Mouse (Mus musculus): ENCODE data around the gene Cox6a2. TPM values are rescaled to one million over a fixed set of nuclear protein-coding genes. Genes with fewer than 3 reads are reported as not detected.

Gene Cox6a2
- polyA plus RNA-seq, 1 experiment from 2014 or later = not detected

DNA sequence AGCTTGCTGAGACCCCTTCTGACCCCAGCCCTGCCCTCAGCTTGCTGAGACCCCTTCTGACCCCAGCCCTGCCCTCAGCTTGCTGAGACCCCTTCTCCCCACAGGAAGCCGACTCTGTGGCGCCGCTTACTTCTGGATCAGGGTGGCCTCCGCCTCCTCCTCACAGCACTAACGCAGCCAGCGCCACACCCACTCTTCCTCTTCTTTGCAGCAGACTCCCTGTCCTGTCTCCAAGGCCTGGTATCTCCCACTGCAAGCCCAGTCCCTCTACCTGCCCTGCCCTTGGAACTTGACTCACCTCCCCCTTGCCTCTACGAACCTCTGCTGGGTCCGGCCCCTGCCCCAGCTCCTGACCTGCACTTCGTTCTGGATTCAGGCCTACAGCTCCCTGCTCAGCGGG lies 37.7 kb upstream of the Cox6a2 start:
- Histone ChIP-seq H3K4me3 (no peak overlapping the region), H3K4me2 (no peak overlapping the region), H3K27ac (no peak overlapping the region), H3K36me3 (ENCODE audit: poor library complexity, severe bottlenecking) (peaks cover 50% of the 10 kb centered on the region), H3K9me3 (replicated peaks) (no peaks in the 10 kb centered on the region), H3K27me3 (no peaks in the 10 kb centered on the region), H3K4me1 (peaks cover 18% of the 10 kb centered on the region), H3K9ac (no peak overlapping the region)
- ATAC-seq = no peak
- WGBS = 59% methylated on average over 10 of the region's 10 CpGs

DNA sequence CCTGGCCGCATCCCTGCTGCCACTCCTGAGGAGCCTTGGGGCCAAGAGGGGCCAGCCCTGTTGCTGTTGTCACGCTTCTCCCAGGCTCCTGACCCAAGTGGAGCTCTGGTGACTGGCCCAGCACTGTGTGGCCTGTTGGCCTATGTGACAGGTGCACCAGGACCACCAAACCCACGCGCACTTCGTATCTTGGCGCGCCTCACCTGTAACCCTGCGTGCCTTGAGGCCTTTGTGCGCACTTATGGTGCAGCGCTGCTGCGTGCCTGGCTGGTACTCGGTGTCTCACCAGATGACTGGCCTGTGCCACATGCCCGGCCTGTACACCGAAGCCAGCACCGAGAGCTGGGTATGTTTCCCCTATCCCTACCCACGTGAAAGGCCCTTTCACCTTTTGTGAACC lies 36.1 kb upstream of the Cox6a2 start:
- ATAC-seq = no peak
- no peak overlapping the region for H3K27ac ChIP-seq
- H3K27me3 ChIP-seq = no peaks in the 10 kb centered on the region
- H3K4me1 ChIP-seq = peaks cover 22% of the 10 kb centered on the region
- H3K36me3 ChIP-seq (ENCODE audit: poor library complexity, severe bottlenecking) = peaks cover 50% of the 10 kb centered on the region
- no peaks in the 10 kb centered on the region for H3K9me3 ChIP-seq (replicated peaks)
- no peak overlapping the region for H3K4me2 ChIP-seq
- no peak overlapping the region for H3K4me3 ChIP-seq
- H3K9ac ChIP-seq = no peak overlapping the region
- 95% methylated on average over 16 of the region's 16 CpGs for WGBS

DNA sequence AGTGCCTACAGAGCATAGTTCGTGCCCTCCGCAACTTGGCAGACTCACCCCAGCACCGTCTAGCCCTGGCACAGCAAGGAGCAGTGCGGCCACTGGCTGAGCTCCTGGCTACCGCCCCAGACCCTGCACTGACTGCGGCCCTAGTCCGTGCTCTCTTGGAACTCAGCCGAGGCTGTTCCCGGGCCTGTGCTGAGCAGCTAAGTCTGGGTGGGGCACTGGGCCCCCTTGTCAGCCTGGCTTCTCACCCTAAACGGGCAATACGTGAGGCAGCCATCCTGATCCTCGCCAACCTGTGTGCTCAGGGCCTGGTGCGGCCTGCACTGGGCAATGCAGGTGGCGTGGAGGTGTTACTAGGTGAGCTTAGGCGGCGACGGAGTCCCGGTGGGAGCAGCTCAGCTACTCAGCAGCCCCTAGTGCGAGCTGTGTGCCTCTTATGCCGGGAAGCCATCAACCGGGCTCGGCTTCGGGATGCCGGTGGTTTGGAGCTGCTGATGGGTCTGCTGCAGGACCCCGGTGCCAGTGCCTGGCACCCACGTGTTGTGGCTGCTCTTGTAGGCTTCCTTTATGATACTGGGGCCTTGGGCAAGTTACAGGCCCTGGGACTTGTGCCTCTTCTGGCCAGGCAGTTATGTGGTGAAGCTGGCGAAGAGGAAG lies 34.1 kb upstream of the Cox6a2 start:
- no peak overlapping the region for H3K9ac ChIP-seq
- H3K36me3 ChIP-seq (ENCODE audit: poor library complexity, severe bottlenecking) = peaks cover 50% of the 10 kb centered on the region
- H3K9me3 ChIP-seq (replicated peaks) = no peaks in the 10 kb centered on the region

DNA sequence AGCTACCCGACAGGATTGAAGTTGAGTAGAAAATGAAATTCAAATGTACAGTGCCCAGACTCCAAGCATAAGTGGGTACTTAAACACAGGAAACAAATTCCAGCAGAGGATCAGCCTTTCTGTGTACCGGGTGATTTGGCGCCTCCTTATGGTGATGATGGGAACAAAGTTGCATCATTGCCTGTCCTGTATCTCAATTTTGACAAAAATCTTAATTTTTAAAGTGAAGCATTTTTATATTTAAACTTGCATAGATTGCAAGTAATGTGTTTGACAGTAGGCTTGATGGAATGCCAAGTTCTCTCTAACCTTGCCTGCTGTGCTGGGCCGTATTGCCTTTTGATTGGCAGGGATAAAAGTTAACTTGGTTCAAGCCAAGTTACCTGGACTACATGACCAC lies 32.8 kb upstream of the Cox6a2 start:
- Histone ChIP-seq H3K27me3 (no peaks in the 10 kb centered on the region), H3K36me3 (ENCODE audit: poor library complexity, severe bottlenecking) (peaks cover 37% of the 10 kb centered on the region), H3K4me1 (peaks cover 17% of the 10 kb centered on the region), H3K27ac (peak overlapping the region; percentile 63; the same call in 1 of the 2 replicates), H3K4me2 (peak overlapping the region; percentile 52), H3K9me3 (replicated peaks) (no peaks in the 10 kb centered on the region), H3K9ac (no peak overlapping the region), H3K4me3 (peak overlapping the region; percentile 70)
- ATAC-seq = no peak
- 19% methylated on average over 4 of the region's 4 CpGs for WGBS

More for the DNA sequence above, 34.1 kb upstream of the Cox6a2 start:
- H3K4me3 ChIP-seq = no peak overlapping the region
- WGBS = 95% methylated on average over 27 of the region's 27 CpGs
- H3K27me3 ChIP-seq = no peaks in the 10 kb centered on the region
- H3K4me2 ChIP-seq = no peak overlapping the region
- no peak overlapping the region for H3K27ac ChIP-seq
- H3K4me1 ChIP-seq = peaks cover 17% of the 10 kb centered on the region
- no peak for ATAC-seq

DNA sequence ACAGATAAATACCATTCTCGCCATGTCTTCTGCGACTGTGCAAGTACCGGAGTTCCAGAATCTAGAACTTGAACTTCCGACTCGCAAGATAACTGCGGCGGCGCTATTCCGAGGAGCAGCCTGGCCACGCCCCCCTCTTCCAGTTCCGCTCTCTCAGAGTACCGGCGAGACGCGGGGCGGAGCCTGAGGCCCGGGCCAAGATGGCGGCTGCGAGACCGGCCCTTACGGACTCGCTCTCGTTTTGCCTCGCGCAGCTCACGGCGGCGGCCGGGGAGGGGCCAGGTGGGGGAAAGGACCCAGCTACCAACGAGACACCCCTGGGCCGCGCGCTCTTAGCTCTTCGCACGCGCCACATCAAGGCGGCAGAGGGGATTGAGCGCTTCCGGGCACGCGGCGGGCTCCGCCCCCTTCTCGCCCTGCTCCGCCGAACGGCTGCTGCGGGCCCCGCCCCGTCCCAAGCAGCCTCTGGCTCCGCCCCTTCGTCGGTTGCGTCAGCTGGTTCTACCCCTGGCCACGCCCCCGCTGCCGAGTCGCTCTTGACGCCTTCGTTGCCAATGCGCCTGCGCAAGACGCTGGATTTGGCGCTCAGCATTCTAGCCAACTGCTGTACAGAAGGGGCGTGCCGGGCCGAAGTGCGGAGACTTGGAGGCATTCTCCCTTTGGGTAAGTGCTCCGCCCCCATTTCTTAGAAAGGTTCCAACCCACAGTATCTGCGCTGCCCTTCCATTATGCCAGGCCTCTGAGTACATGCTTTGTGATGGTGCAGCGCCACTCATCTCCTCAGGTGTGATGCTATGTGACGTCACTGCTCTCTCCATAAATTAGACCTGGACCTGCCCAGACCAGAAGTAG lies 32.0 kb upstream of the Cox6a2 start, which contains the start of gene 9130023H24Rik:
TSS of gene 9130023H24Rik (minus strand) at position 105 of the 852 bp plus-strand sequence.
- Histone ChIP-seq H3K27me3 (no peaks in the 10 kb centered on the region), H3K9ac (peak within 1 kb of the TSS; percentile 75), H3K27ac (peak within 1 kb of the TSS; percentile 95), H3K4me2 (peak within 1 kb of the TSS; percentile 85), H3K4me3 (peak within 1 kb of the TSS; percentile 70), H3K9me3 (replicated peaks) (no peaks in the 10 kb centered on the region), H3K4me1 (peaks cover 17% of the 10 kb centered on the region), H3K36me3 (ENCODE audit: poor library complexity, severe bottlenecking) (peaks cover 33% of the 10 kb centered on the region)
- WGBS = under 1% methylated on average over 68 of the region's 72 CpGs
- ATAC-seq = peak; percentile 93

DNA sequence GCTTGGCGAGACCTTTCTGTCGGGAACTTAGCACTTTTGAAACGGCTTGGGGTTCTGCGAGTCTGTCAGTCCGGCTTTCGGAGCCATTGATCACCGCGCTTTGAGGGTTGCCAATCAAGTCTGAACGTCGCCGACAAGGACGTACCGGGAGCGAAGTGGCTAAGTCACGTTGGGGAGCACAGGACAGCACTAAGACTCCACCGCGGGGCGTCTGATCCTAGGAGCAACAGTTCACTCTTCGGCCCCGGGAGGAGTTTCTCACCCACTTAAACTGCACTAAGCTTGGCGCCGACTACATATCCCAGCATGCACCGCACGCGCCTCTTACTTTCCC lies 31.4 kb upstream of the Cox6a2 start:
- WGBS = under 1% methylated on average over 25 of the region's 25 CpGs
- Histone ChIP-seq H3K4me2 (peak overlapping the region; percentile 85), H3K4me1 (peaks cover 17% of the 10 kb centered on the region), H3K4me3 (peak overlapping the region; percentile 70), H3K27me3 (no peaks in the 10 kb centered on the region), H3K9ac (peak overlapping the region; percentile 75), H3K9me3 (replicated peaks) (no peaks in the 10 kb centered on the region), H3K27ac (peak overlapping the region; percentile 95), H3K36me3 (ENCODE audit: poor library complexity, severe bottlenecking) (peaks cover 28% of the 10 kb centered on the region)
- ATAC-seq = no peak

DNA sequence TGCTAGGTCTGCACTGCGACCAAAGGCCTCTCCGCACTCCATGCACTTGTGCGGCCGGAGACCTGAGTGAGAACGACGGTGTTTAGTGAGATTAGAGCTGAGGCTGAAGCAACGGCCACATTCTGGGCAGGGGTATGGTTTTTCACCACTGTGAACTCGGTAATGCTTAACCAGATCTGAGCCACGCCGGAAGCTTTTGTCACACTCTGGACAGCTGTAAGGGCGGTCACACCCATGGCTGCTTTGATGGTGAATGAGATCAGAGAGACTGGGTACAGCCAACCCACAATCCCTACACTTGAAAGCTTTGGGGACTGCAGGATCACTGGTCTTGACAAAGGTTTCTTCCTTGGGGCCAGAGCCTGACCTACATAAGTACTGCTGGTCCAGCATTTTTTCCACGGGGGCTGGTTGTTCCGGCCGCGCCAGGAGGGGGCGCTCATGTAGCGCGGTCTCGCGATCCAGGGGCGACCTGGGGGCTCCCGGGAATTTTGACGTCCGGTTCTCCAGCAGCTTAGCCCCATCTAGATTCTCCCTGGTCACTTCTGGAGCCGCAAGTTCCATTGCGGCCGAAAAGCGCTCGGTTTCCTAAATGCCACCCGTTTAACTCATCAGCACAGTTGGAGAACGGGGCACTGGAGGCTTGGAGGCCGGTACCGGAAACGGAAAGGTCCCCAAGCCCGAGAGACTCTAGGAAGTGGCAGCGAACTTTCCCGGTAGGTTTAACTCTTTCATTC lies 30.8 kb upstream of the Cox6a2 start, which contains the start of gene Armc5:
TSS of gene Armc5 (plus strand) at position 487 of the 737 bp plus-strand sequence.
- Histone ChIP-seq H3K4me1 (peaks cover 17% of the 10 kb centered on the region), H3K9me3 (replicated peaks) (no peaks in the 10 kb centered on the region), H3K9ac (peak within 1 kb of the TSS; percentile 75), H3K27me3 (no peaks in the 10 kb centered on the region), H3K4me2 (peak within 1 kb of the TSS; percentile 85), H3K4me3 (peak within 1 kb of the TSS; percentile 70), H3K36me3 (ENCODE audit: poor library complexity, severe bottlenecking) (peaks cover 23% of the 10 kb centered on the region), H3K27ac (peak within 1 kb of the TSS; percentile 95)
- peak; percentile 39 for ATAC-seq
- 26% methylated on average over 37 of the region's 37 CpGs for WGBS

DNA sequence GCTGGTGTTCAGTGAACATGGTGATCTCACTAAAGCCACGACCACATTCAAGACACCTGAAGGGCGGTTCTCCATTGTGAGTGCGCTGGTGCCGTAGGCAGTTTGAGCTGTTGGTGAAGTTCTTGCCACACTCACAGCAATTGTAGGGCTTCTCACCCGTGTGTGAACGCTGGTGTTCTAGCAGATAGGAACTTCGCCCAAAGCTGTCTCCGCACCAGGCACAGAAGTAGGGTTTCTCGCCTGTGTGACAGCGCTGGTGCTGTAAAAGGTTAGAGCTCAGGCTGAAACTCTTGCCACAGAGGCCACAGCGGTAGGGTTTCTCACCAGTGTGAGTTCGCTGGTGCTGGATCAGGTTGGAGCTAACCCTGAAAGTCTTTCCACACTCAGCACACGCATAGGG lies 30.2 kb upstream of the Cox6a2 start:
- Histone ChIP-seq H3K4me3 (peak overlapping the region; percentile 70; the same call in 1 of the 2 replicates), H3K4me1 (peaks cover 17% of the 10 kb centered on the region), H3K9ac (no peak overlapping the region), H3K4me2 (peak overlapping the region; percentile 85; the same call in 1 of the 2 replicates), H3K27ac (no peak overlapping the region), H3K27me3 (no peaks in the 10 kb centered on the region), H3K36me3 (ENCODE audit: poor library complexity, severe bottlenecking) (peaks cover 17% of the 10 kb centered on the region), H3K9me3 (replicated peaks) (no peaks in the 10 kb centered on the region)
- WGBS = 94% methylated on average over 13 of the region's 13 CpGs
- ATAC-seq = no peak

DNA sequence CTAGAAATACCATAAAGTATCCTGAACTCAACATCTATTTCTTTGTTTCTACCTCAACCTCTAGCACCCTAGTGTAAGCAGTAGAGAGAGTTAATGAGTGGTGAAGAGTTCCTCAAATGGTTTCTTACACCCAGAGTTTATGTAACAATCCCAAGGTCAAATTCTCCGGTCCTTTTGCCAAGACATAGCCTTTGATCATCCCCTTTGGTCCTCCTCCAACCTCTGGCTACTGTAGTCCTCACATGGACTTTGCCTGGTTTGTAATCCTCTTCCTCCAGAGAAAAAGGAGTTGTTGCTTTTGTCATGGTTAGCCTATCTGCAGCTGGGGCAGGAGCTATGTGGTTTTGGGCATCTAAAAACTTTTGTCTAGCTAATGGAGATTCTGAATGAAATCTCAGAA lies 29.3 kb upstream of the Cox6a2 start:
- no peak overlapping the region for H3K4me2 ChIP-seq
- no peak for ATAC-seq
- no peaks in the 10 kb centered on the region for H3K9me3 ChIP-seq (replicated peaks)
- H3K27me3 ChIP-seq = no peaks in the 10 kb centered on the region
- H3K27ac ChIP-seq = no peak overlapping the region
- WGBS = 100% methylated on average over 1 of the region's 1 CpGs
- H3K4me1 ChIP-seq = peaks cover 17% of the 10 kb centered on the region
- H3K4me3 ChIP-seq = no peak overlapping the region
- H3K36me3 ChIP-seq (ENCODE audit: poor library complexity, severe bottlenecking) = peaks cover 8% of the 10 kb centered on the region
- no peak overlapping the region for H3K9ac ChIP-seq

DNA sequence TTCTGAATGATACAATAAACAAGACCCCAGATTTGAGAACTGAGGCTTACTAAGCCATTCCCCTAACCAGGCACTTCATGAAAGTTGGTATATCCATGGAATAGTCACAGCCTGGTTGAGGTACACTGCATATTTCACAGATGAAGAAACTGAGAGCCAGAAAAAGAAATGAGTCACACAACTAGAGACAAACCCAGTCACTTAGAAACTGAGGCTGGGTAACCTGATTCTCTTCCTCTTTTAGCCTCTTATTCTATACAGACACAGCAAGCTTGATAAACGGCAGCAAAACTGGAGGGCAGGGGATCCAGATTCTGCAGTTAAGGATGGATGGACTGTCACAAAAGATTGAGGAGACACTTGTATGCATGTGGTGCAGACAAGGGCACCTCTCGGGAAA lies 28.6 kb upstream of the Cox6a2 start:
- no peak overlapping the region for H3K27ac ChIP-seq
- WGBS = 95% methylated on average over 2 of the region's 2 CpGs
- H3K9me3 ChIP-seq (replicated peaks) = no peaks in the 10 kb centered on the region
- no peak overlapping the region for H3K9ac ChIP-seq
- no peak overlapping the region for H3K4me2 ChIP-seq
- H3K4me3 ChIP-seq = no peak overlapping the region
- H3K27me3 ChIP-seq = no peaks in the 10 kb centered on the region
- no peak for ATAC-seq
- peaks cover 1% of the 10 kb centered on the region for H3K36me3 ChIP-seq (ENCODE audit: poor library complexity, severe bottlenecking)
- H3K4me1 ChIP-seq = peaks cover 17% of the 10 kb centered on the region

DNA sequence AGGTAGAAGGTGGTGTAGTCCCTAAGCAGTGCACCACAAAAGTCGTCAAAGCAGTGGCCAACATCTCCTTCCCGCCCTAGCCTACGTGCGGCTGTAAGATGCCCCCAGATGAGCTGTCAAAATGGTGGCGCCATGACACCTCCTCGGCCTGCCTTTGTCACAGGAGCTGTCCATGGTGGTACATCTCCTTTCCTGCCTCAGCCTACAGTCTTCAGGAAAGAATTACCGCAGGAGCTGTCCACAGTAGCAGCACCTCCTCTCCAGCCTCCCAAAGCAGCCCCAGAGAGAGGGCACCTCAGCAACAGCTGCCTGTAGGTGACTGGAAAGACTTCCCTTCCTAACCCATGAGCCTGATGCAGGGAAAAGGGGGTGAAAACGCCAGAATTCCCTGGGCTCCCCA lies 25.6 kb upstream of the Cox6a2 start:
- no peak overlapping the region for H3K27ac ChIP-seq
- no peak for ATAC-seq
- no peak overlapping the region for H3K4me3 ChIP-seq
- no peak overlapping the region for H3K4me2 ChIP-seq
- no peaks in the 10 kb centered on the region for H3K9me3 ChIP-seq (replicated peaks)
- H3K4me1 ChIP-seq = peaks cover 3% of the 10 kb centered on the region
- WGBS = 43% methylated on average over 8 of the region's 8 CpGs
- H3K27me3 ChIP-seq = no peaks in the 10 kb centered on the region
- H3K36me3 ChIP-seq (ENCODE audit: poor library complexity, severe bottlenecking) = no peaks in the 10 kb centered on the region
- H3K9ac ChIP-seq = no peak overlapping the region

DNA sequence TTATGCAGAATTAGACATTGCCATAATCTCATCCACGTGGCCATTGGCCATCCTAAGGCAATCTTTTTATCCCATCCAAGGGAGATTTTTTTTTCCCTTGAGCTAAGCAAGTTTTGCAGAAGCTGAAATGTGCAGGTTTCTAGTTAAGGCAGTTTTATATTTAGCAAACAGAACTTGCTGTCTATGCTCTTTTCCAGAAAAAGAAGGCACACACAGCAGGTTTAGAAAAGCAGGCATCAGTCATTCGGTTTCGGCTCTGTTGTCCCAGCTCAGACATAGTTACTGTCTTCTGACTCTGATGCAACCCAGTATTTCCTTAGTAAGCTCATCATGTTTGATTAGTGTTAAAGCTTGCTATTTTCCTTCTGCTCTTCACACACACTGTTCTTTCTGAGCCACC lies 14.7 kb upstream of the Cox6a2 start:
- Histone ChIP-seq H3K36me3 (ENCODE audit: poor library complexity, severe bottlenecking) (no peaks in the 10 kb centered on the region), H3K27me3 (no peaks in the 10 kb centered on the region), H3K4me1 (no peaks in the 10 kb centered on the region), H3K4me3 (no peak overlapping the region), H3K9me3 (replicated peaks) (no peaks in the 10 kb centered on the region; the same call in 1 of the 2 replicates), H3K9ac (no peak overlapping the region), H3K4me2 (no peak overlapping the region), H3K27ac (no peak overlapping the region)
- WGBS = 89% methylated on average over 3 of the region's 3 CpGs
- ATAC-seq = no peak
